Mouse (Mus musculus): ENCODE results near the gene Atg10. TPM values are rescaled to one million over a fixed set of nuclear protein-coding genes. Genes with fewer than 3 reads are reported as not detected.

Atg10 gene
- polyA plus RNA-seq, 1 experiment from 2014 or later, result 16.2 TPM

- Histone ChIP-seq H3K36me3 (ENCODE audit: control insufficient read depth, insufficient read depth, low read length) (no peaks in the 10 kb centered on the region), H3K4me2 (replicated peaks; ENCODE audit: low read depth) (no peak overlapping the region), H3K4me3 (ENCODE audit: low read depth, low read length) (no peak overlapping the region), H3K4me1 (replicated peaks; ENCODE audit: control insufficient read depth, insufficient read depth) (no peaks in the 10 kb centered on the region), H3K27me3 (ENCODE audit: control insufficient read depth, insufficient read depth, low read length) (no peaks in the 10 kb centered on the region), H3K9ac (ENCODE audit: low read length) (no peak overlapping the region), H3K9me3 (ENCODE audit: control insufficient read depth, low read length) (no peaks in the 10 kb centered on the region), H3K27ac (replicated peaks) (no peak overlapping the region)
- DNase-seq (ENCODE audit: low spot score) (no peak), ATAC-seq (ENCODE audit: low FRiP score, low TSS enrichment) (no peak)
- 30% methylated on average over 4 of the region's 4 CpGs for WGBS
- TF ChIP-seq CTCF (IDR thresholded peaks at IDR 0.05; ENCODE audit: low read depth), result no peak
- TF ChIP-seq EP300 (optimal IDR thresholded peaks at IDR 0.05), result no peak
Observed at GRCm38 (mm10) chr13:91090861-91091730, 132.7 kb downstream of the Atg10 start.

GRCm38 (mm10) chr13:91086361-91086900, 137.3 kb downstream of the Atg10 start:
- no peak for TF ChIP-seq CTCF (IDR thresholded peaks at IDR 0.05; ENCODE audit: low read depth)
- H3K4me1 ChIP-seq (replicated peaks; ENCODE audit: control insufficient read depth, insufficient read depth), result no peaks in the 10 kb centered on the region
- DNase-seq (ENCODE audit: low spot score), result no peak
- 94% methylated on average over 12 of the region's 12 CpGs for whole genome bisulfite sequencing
- ATAC-seq (ENCODE audit: low FRiP score, low TSS enrichment), result no peak
- H3K36me3 ChIP-seq (ENCODE audit: control insufficient read depth, insufficient read depth, low read length), result no peaks in the 10 kb centered on the region
- no peak overlapping the region for H3K4me2 ChIP-seq (replicated peaks; ENCODE audit: low read depth)
- no peak overlapping the region for H3K4me3 ChIP-seq (ENCODE audit: low read depth, low read length)
- no peaks in the 10 kb centered on the region for H3K27me3 ChIP-seq (ENCODE audit: control insufficient read depth, insufficient read depth, low read length)
- H3K9me3 ChIP-seq (ENCODE audit: control insufficient read depth, low read length), result no peaks in the 10 kb centered on the region
- no peak overlapping the region for H3K9ac ChIP-seq (ENCODE audit: low read length)
- H3K27ac ChIP-seq (replicated peaks), result no peak overlapping the region

GRCm38 (mm10) chr13:91072351-91072750, 151.4 kb downstream of the Atg10 start:
- no peak overlapping the region for H3K27ac ChIP-seq (replicated peaks)
- no peak for ATAC-seq (ENCODE audit: low FRiP score, low TSS enrichment)
- no peaks in the 10 kb centered on the region for H3K36me3 ChIP-seq (ENCODE audit: control insufficient read depth, insufficient read depth, low read length)
- H3K9ac ChIP-seq (ENCODE audit: low read length), result no peak overlapping the region
- H3K9me3 ChIP-seq (ENCODE audit: control insufficient read depth, low read length), result no peaks in the 10 kb centered on the region
- no peak for DNase-seq (ENCODE audit: low spot score)
- no peak overlapping the region for H3K4me3 ChIP-seq (ENCODE audit: low read depth, low read length)
- TF ChIP-seq EP300 (optimal IDR thresholded peaks at IDR 0.05) (no peak), CTCF (IDR thresholded peaks at IDR 0.05; ENCODE audit: low read depth) (no peak)
- no peak overlapping the region for H3K4me2 ChIP-seq (replicated peaks; ENCODE audit: low read depth)
- WGBS, result 97% methylated on average over 2 of the region's 2 CpGs
- H3K27me3 ChIP-seq (ENCODE audit: control insufficient read depth, insufficient read depth, low read length), result no peaks in the 10 kb centered on the region
- H3K4me1 ChIP-seq (replicated peaks; ENCODE audit: control insufficient read depth, insufficient read depth), result no peaks in the 10 kb centered on the region

GRCm38 (mm10) chr13:91060871-91061270, 162.9 kb downstream of the Atg10 start:
- no peaks in the 10 kb centered on the region for H3K27me3 ChIP-seq (ENCODE audit: control insufficient read depth, insufficient read depth, low read length)
- no peak overlapping the region for H3K27ac ChIP-seq (replicated peaks)
- H3K4me3 ChIP-seq (ENCODE audit: low read depth, low read length), result no peak overlapping the region
- H3K9me3 ChIP-seq (ENCODE audit: control insufficient read depth, low read length), result no peaks in the 10 kb centered on the region
- TF ChIP-seq CTCF (IDR thresholded peaks at IDR 0.05; ENCODE audit: low read depth), result no peak
- TF ChIP-seq EP300 (optimal IDR thresholded peaks at IDR 0.05), result no peak
- no peak overlapping the region for H3K9ac ChIP-seq (ENCODE audit: low read length)
- DNase-seq (ENCODE audit: low spot score) (no peak), ATAC-seq (ENCODE audit: low FRiP score, low TSS enrichment) (no peak)
- no peak overlapping the region for H3K4me2 ChIP-seq (replicated peaks; ENCODE audit: low read depth)
- no peaks in the 10 kb centered on the region for H3K36me3 ChIP-seq (ENCODE audit: control insufficient read depth, insufficient read depth, low read length)
- H3K4me1 ChIP-seq (replicated peaks; ENCODE audit: control insufficient read depth, insufficient read depth), result no peaks in the 10 kb centered on the region
- WGBS, result 85% methylated on average over 5 of the region's 5 CpGs

- TF ChIP-seq CTCF (IDR thresholded peaks at IDR 0.05; ENCODE audit: low read depth) (no peak), EP300 (optimal IDR thresholded peaks at IDR 0.05) (no peak)
- ATAC-seq (ENCODE audit: low FRiP score, low TSS enrichment), result no peak
- 88% methylated on average over 4 of the region's 4 CpGs for WGBS
- DNase-seq (ENCODE audit: low spot score), result no peak
- Histone ChIP-seq H3K4me2 (replicated peaks; ENCODE audit: low read depth) (no peak overlapping the region), H3K9ac (ENCODE audit: low read length) (no peak overlapping the region), H3K4me1 (replicated peaks; ENCODE audit: control insufficient read depth, insufficient read depth) (no peaks in the 10 kb centered on the region), H3K27me3 (ENCODE audit: control insufficient read depth, insufficient read depth, low read length) (no peaks in the 10 kb centered on the region), H3K27ac (replicated peaks) (no peak overlapping the region), H3K36me3 (ENCODE audit: control insufficient read depth, insufficient read depth, low read length) (no peaks in the 10 kb centered on the region), H3K9me3 (ENCODE audit: control insufficient read depth, low read length) (no peaks in the 10 kb centered on the region), H3K4me3 (ENCODE audit: low read depth, low read length) (no peak overlapping the region)
Observed at GRCm38 (mm10) chr13:91048171-91048570, 175.6 kb downstream of the Atg10 start.

- ATAC-seq (ENCODE audit: low FRiP score, low TSS enrichment) (no peak), DNase-seq (ENCODE audit: low spot score) (no peak)
- Histone ChIP-seq H3K36me3 (ENCODE audit: control insufficient read depth, insufficient read depth, low read length) (no peaks in the 10 kb centered on the region), H3K9ac (ENCODE audit: low read length) (no peak overlapping the region), H3K4me1 (replicated peaks; ENCODE audit: control insufficient read depth, insufficient read depth) (no peaks in the 10 kb centered on the region), H3K4me3 (ENCODE audit: low read depth, low read length) (no peak overlapping the region), H3K27me3 (ENCODE audit: control insufficient read depth, insufficient read depth, low read length) (no peaks in the 10 kb centered on the region), H3K9me3 (ENCODE audit: control insufficient read depth, low read length) (no peaks in the 10 kb centered on the region), H3K27ac (replicated peaks) (no peak overlapping the region), H3K4me2 (replicated peaks; ENCODE audit: low read depth) (no peak overlapping the region)
- TF ChIP-seq CTCF (IDR thresholded peaks at IDR 0.05; ENCODE audit: low read depth), result no peak
- no peak for TF ChIP-seq EP300 (optimal IDR thresholded peaks at IDR 0.05)
- WGBS, result 84% methylated on average over 5 of the region's 5 CpGs
Observed at GRCm38 (mm10) chr13:91046851-91047250, 176.9 kb downstream of the Atg10 start.

All from stomach, postnatal 0 days (tissue).